Mouse (Mus musculus) left cerebral cortex, postnatal 10 days (tissue): ENCODE results near the gene Atp8a2. TPM values are rescaled to one million over a fixed set of nuclear protein-coding genes. Genes with fewer than 3 reads are reported as not detected.
A peak's percentile ranks its signal among the peaks of the same experiment; 100 is the strongest.

ENCODE experiments used
- DNase-seq, 2 experiments: peaks; one replicate each; pipeline ENCODE4 v3.0.0; 2021 to 2022; ENCODE audit warnings: low spot score in 2 of 2, mixed read lengths in 1 of 2; ENCODE audit errors: extremely low spot score in 1 of 2
- intact Hi-C: fragments of 180-260 bp; cut with DNase I; formaldehyde crosslinking; loops from one replicate; pipeline ENCODE4 v1.15.1; 2025
- total RNA-seq, 2 experiments: library from RNA; stranded (reverse); gene quantifications; 2 replicates each; pipeline ENCODE4 v1.2.3; 2021

Atp8a2 gene
- total RNA-seq, 2 experiments from 2014 or later, result 80.4 to 81.2 TPM

DNA sequence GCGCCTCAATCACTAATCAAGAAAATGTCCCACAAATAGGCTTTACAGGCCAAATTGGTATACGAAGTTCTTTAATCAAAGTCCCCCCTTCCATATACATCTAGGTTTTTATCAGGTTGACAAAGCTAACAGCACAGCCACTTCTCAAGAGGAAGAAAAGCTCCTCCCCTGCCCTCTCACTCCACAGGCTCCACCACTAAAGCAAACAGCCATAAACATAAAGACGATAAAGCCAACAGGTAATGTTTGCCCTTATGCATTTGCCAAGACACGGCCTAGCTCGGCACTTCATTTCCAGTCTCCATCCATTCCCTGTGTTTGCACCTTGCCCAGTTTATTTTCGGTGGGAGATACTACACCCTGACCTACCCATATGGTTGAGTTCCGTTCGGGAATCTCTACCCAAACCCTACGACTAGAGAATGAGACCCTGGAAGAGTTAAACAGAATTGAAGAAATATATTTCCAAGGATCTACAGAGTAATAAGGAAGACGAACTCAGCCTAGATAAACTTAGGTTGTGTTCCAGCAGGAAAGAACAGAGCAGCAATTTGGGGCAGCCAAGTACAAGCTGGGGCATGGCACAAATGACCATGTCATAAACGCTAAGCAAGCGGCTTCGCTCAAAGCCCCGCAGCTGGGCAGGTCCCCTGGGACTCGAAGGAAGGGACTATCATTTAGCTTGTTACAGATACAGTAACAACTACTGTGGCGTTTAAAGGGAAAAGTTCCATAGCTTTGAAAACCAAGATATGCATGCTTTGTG lies 26.0 kb downstream of the Atp8a2 start:
- intact Hi-C loops, result no loop called here
- no peak for DNase-seq

- DNase-seq, result no peak
- intact Hi-C loops, result no loop called here
These were observed 33.6 kb downstream of the Atp8a2 start for GRCm38 (mm10) chr14:60163367-60163766.

DNA sequence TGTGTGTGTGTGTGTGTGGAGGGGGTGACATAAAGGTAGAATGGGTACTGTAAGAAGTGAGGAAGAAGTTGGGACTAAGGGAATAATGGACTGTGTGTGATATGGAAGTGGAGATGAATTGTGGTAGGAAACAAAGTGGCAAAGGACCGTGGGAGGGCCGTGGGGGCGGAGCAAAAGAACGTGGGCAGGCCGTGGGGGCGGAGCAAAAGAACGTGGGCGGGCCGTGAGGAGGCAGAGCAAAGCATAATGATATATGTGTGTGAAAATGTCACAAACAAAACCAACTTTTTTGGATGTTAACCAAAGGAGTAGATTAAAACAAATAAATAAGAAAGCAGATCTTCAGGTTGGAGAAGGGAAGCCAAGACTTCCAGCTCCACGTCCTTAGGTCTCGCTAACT lies 44.6 kb downstream of the Atp8a2 start:
- intact Hi-C loops, result no loop called here
- DNase-seq, result no peak

DNA sequence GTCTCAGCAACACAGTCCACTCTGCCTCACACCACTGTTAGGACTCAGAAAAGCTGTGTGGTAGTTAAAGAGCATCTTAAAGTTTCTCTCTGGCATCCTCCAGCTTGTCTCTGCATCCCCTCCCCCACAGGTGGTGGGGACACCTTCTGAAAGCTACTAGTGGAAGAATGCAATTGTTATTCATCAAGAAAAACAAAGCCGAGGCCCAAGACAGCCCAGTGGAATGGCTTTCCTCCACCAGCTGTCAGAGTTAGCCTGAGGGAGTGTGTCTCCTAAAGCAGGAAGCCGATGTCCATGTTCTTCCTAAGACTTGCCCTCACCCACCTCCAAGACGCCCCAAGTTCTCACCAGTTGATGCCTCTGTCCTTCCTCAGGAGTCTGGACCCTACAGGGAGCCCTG lies 48.1 kb downstream of the Atp8a2 start:
- intact Hi-C loops, result no loop called here
- no peak for DNase-seq

DNA sequence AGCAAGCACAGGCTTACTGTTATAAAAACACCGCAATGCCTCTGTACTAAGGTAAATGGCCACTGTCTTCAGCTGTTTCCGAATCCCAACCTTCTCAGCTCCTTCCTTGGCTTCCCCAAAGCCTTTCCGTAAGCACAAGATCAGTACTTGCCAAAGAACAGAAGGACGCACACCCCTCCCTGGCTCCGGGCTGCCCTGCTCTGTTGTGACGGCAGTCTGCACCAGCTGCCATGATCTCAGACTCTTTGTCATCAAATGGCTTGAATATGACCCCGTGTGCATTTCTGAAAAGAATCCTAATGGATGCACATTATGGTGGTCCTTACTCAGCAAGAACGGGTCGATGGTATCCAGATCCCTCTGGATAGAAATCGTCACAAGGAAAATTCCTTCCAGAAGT lies 53.7 kb downstream of the Atp8a2 start:
- intact Hi-C loops, result no loop called here
- no peak for DNase-seq

DNA sequence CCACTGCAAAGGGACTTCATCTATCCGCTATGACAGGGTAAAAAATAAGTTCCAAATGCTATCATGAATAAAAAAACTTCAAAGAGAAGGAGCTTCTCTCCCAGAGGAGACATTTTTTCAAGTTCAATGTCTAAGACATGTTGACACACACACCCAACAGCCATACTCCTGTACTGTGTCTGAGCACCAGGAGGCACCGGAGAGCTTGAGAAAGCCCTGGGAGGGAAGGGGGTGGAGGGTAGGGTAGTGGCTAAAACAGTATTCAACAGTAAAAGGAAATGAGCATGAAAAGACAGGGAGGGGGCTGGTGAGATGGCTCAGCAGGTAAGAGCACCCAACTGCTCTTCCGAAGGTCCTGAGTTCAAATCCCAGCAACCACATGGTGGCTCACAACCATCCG lies 58.6 kb downstream of the Atp8a2 start:
- intact Hi-C loops, result no loop called here
- DNase-seq, result no peak

GRCm38 (mm10) chr14:60137812-60138211 lies 59.2 kb downstream of the Atp8a2 start:
- intact Hi-C loops, result no loop called here
- DNase-seq, result no peak

DNA sequence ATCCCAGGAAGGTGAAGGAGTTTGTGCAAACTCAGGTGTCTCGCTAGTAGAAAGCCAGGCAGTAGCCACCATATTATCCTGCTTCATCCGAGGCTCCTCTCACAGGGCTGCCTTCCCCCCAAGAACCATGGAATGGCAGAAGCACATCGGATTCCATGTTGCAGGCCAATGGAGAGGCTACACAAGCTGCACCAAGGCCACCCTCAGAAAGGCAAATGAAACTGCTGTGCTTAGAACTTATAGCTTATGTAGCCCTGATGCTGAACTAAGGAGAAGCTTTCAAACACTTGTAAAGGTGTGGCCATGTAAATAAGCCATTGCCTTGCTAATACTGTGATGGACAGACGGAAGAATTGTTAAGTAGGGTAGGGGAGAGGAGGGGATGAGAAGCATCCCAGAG lies 61.2 kb downstream of the Atp8a2 start:
- DNase-seq, result no peak
- intact Hi-C loops, result no loop called here

DNA sequence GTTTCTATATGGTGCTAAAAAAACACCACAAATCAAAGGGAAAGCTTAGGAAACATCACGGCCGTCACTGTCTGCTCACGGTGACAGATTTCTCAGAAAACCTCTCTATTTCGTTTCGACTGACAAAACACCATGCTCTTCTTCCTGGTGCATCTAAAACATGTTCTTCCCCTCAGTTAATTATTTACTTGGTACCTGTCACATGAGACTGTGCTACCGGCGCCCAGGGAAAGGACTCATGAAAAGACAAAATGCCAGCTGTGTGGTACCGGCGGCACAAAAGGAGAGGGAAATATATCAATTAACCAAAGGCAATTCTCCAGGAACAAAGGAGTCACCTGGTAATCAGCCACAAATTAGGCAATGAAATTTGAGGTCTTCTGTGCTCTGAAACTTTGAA lies 62.3 kb downstream of the Atp8a2 start:
- intact Hi-C loops, result no loop called here

DNA sequence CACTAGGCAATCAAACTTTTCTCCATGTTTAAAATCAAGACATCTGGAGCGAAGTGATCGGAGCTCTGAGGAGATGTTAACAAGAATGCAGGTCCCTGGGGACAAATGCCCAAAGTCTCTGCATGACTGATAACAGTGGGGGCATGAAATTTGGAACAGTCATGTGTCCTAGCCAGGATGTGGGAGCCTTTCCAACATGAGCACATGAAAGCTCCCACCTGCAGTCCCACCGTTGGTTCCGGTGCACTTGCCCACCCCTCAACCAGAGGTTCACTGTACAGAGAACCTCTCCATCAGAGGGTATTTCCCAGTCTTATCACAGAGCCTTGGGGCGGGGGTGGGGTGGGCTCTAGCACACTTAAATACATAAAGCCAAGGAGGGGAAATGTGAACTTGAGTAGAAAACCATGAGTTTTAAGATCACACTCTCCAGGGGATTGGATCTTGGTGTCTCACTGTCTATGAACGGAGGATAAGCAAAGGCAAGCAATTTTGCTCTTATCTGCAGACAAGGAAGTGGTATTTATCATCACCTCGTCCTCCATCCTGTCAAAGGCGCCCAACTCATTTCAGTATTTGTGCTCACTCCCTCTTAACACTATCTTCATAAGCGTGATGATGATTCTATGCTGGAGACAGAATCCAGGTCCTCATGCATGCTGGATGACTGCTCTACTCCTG lies 65.6 kb downstream of the Atp8a2 start:
- no peak for DNase-seq
- intact Hi-C loops, result no loop called here

More for the DNA sequence above, 62.3 kb downstream of the Atp8a2 start:
- no peak for DNase-seq

DNA sequence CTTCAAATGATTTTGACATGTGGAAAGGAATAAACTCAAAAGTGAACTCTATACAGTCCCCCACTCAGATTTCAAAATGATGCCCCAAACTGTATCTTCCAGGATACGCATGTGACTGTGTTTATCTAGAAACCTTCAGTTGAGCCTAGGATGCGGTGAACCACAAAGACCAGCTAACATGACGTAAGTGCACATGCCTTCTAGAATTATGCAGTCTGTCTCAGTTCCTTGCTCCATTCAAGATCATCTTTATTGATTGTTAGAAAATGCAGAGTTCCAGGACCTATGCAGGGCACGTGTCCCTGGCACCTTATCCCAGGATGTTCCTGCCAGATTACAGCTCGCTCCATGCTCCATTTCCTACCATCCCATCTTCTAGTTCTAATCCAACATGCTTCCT lies 67.4 kb downstream of the Atp8a2 start:
- intact Hi-C loops, result no loop called here
- no peak for DNase-seq

DNA sequence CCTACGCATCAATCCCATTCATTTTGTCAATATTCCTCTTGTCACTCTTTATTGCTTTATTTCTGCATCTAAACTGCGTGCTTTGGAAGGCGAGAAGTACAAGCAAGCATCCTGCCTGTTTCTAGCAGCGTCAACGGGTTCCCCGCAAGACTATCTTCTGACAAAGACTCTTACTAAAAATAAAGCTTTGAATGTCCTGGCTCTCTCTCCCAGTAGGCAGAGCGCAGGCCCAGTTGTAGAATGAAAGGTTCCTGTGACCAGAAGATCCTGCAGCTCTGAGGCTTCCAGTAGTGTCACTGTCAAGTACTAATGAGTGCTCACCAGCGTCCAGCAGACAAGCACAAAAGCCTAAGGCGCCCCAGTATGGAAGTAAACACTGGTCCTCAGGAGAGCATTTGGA lies 71.8 kb downstream of the Atp8a2 start:
- intact Hi-C loops, result no loop called here
- DNase-seq, result no peak

DNA sequence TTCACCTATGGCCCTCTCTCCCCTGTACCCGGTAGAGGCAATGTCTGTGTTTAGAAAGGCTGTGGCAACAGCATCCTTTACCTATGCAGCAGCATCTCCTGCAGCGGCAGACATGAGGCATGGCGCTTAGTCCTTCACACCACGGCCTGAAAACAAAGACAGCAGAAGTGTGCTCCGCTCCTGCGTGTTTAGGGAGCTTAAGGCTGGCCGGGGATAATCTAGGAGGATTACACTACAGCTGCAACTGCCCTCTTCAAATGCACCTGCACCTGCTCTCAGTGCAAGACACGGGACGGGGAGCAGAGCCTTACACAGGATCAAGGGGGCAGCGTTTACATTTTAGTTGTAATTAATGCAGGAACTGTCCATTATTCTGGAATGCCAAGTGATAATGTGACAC lies 75.4 kb downstream of the Atp8a2 start:
- intact Hi-C loops, result no loop called here
- DNase-seq, result no peak

- intact Hi-C loops, result no loop called here
- no peak for DNase-seq
These were observed 79.0 kb downstream of the Atp8a2 start for GRCm38 (mm10) chr14:60117792-60118585.

GRCm38 (mm10) chr14:60086808-60087725 lies 109.9 kb downstream of the Atp8a2 start:
- peak in 1 of 2 experiments; percentile 64 for DNase-seq
- intact Hi-C loops, result no loop called here

DNA sequence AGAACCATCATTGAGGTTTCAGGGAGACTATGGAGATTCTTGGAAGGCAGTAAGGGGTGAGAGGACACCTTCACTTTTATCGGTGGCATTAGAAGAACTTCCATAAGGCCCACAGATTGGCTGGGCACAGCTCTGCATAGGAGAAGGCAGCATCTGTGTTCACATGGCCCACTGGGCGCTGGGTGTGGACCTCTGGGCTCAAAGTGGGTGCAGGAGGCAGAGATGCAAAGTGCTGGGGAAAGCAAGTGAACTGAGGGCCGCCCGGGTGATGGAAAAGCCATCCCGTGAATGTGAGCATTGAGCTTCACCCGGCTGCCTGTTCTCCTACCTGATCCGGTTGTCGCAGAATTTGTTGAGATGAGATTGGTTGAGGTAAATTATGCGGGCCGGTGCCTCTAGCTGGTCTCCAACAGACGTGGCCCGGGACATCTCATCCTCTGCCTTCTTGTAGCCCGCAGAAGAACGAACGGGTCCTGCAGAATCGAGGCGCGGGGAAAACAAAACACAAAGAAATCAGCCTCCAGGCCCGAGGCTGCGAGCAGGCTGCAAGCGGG lies 110.6 kb downstream of the Atp8a2 start:
- no peak for DNase-seq
- intact Hi-C loops, result no loop called here

- intact Hi-C loops, result no loop called here
- no peak for DNase-seq
These were observed 114.2 kb downstream of the Atp8a2 start for GRCm38 (mm10) chr14:60082771-60083170.

DNA sequence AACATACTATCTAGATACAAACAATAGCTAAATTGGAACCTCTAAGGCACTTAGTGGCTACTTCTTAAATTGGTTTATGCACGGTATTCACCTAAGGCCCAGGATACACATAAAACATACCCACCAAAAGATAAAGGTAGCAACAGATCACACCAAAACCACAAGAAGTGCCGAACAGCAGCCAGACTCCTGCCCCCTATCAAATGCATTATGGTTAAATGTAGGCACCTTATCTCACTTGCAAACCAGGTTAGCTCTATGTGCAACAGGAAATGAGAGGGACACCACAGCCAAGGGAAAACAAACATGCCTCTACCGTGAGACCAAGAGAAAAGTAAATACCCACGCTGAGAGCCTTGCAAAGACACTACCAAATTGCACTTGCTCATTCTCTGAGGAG lies 124.5 kb downstream of the Atp8a2 start:
- intact Hi-C loops, result no loop called here
- DNase-seq, result no peak

- intact Hi-C loops, result no loop called here
- no peak for DNase-seq
These were observed 131.8 kb downstream of the Atp8a2 start for GRCm38 (mm10) chr14:60065186-60065585.
